10 mouse cellular contexts compared by ENCODE assay signal in genomic region chr6:100381046-100381445, GRCm38 (mm10).
A peak's percentile ranks its signal among the peaks of the same experiment; 100 is the strongest.
DNase-seq lines count a peak whose midpoint lies in the region; ATAC-seq and TF ChIP-seq lines count a peak whose summit lies in the region.
"Had no signal": no experiment of that assay in that cellular context is flagged by ENCODE, and none has a peak within 500 bp of the region (broad histone marks: within the 10 kb centered on the region; RNA-seq: fewer than 3 reads in every experiment).

No protein-coding gene starts in this region.

- no peaks in the 10 kb centered on the region for H3K79me2 ChIP-seq in liver, adult 2 months (ENCODE audit: control insufficient read depth, insufficient read depth, low read length)

- no peak overlapping the region for H3K9ac ChIP-seq in liver, adult 2 months (ENCODE audit: low read depth, low read length)
- no peak overlapping the region for H3K9ac ChIP-seq in liver, embryonic 12.5 days
- H3K9ac ChIP-seq: lung, embryonic 15.5 days had no signal

- peak; percentile 11 for DNase-seq in liver, adult 2 months (ENCODE audit: extremely low read depth, low read depth, low spot score)
- DNase-seq in c-Kit-positive CD71-negative TER-119-negative erythroid progenitor cells, embryonic 14.5 days (ENCODE audit: low read depth): peak; percentile 45
- peak; percentile 36 to 46 for DNase-seq in monocyte, adult 2 months (ENCODE audit: low read depth in 1 of 2, low spot score in 2 of 2)
- no peak for DNase-seq in adrenal gland, adult 8-10 months
- no peak for DNase-seq in frontal cortex, adult 2 months (ENCODE audit: extremely low spot score in 1 of 2, low spot score in 1 of 2)
- DNase-seq: heart, postnatal 36 days had no signal

- H3K4me1 ChIP-seq in liver, adult 2 months (ENCODE audit: control insufficient read depth, insufficient read depth, low read length): peaks cover 1% of the 10 kb centered on the region; the same call in 1 of the 2 replicates
- peaks cover 8% of the 10 kb centered on the region; the same call in 1 of the 2 replicates for H3K4me1 ChIP-seq in liver, embryonic 12.5 days
- H3K4me1 ChIP-seq in E14TG2a.4 (replicated peaks; ENCODE audit: low read depth, low read length): peaks cover 91% of the 10 kb centered on the region

- 84% methylated on average over 5 of the region's 5 CpGs for WGBS in liver, adult 2 months
- 39% methylated on average over 5 of the region's 5 CpGs for WGBS in liver, embryonic 12.5 days (ENCODE audit: insufficient replicate concordance)

- no peak overlapping the region for H3K27ac ChIP-seq in liver, adult 2 months (replicated peaks; ENCODE audit: insufficient read depth, low read depth, low read length)
- no peak overlapping the region for H3K27ac ChIP-seq in liver, embryonic 12.5 days
- H3K27ac ChIP-seq: left cerebral cortex, adult 2 months; lung, embryonic 15.5 days had no signal

- H3K27me3 ChIP-seq in liver, adult 2 months (ENCODE audit: control insufficient read depth, insufficient read depth, low read length): no peaks in the 10 kb centered on the region
- H3K27me3 ChIP-seq in liver, embryonic 12.5 days (replicated peaks): peaks cover 12% of the 10 kb centered on the region; the same call in 1 of the 2 replicates
- H3K27me3 ChIP-seq in E14TG2a.4 (ENCODE audit: insufficient read depth, low read length): no peaks in the 10 kb centered on the region
- H3K27me3 ChIP-seq: lung, embryonic 15.5 days had no signal

- H3K36me3 ChIP-seq in liver, adult 2 months (ENCODE audit: control insufficient read depth, insufficient read depth, low read length): no peaks in the 10 kb centered on the region
- H3K36me3 ChIP-seq in liver, embryonic 12.5 days: no peaks in the 10 kb centered on the region
- H3K36me3 ChIP-seq in E14TG2a.4 (ENCODE audit: insufficient read depth, low read length): no peaks in the 10 kb centered on the region
- H3K36me3 ChIP-seq: lung, embryonic 15.5 days had no signal

- no peak for TF ChIP-seq POLR2A in liver, adult 2 months (IDR thresholded peaks at IDR 0.05; ENCODE audit: extremely low read depth, insufficient read depth, low read length)

- H3K4me2 ChIP-seq in liver, embryonic 12.5 days: no peak overlapping the region
- H3K4me2 ChIP-seq: lung, embryonic 15.5 days had no signal

- no peaks in the 10 kb centered on the region for H3K9me3 ChIP-seq in liver, embryonic 12.5 days (replicated peaks)
- H3K9me3 ChIP-seq in E14TG2a.4 (ENCODE audit: low read length): no peaks in the 10 kb centered on the region
- H3K9me3 ChIP-seq: lung, embryonic 15.5 days had no signal

- H3K4me3 ChIP-seq in liver, adult 2 months (ENCODE audit: insufficient read depth, low read depth, low read length): no peak overlapping the region
- H3K4me3 ChIP-seq in liver, embryonic 12.5 days: no peak overlapping the region
- peak overlapping the region; percentile 45; the same call in 1 of the 2 replicates for H3K4me3 ChIP-seq in E14TG2a.4 (replicated peaks; ENCODE audit: low read length)
- H3K4me3 ChIP-seq: left cerebral cortex, adult 2 months; lung, embryonic 15.5 days had no signal

- no peak for TF ChIP-seq CTCF in liver, adult 2 months (IDR thresholded peaks at IDR 0.05; ENCODE audit: low read depth, low read length)
- no peak for TF ChIP-seq CTCF in E14TG2a.4 (conservative IDR thresholded peaks at IDR 0.05; ENCODE audit: low read length)

- no peak for ATAC-seq in liver, embryonic 12.5 days

Comparison
In these comparisons a context has a peak if more than half of its experiments do, and no peak if none do; other contexts are left out.
1. DNase-seq: peak in liver, adult 2 months (single experiment), c-Kit-positive CD71-negative TER-119-negative erythroid progenitor cells, embryonic 14.5 days (single experiment) and monocyte, adult 2 months (2 of 2); none in adrenal gland, adult 8-10 months (single experiment) and frontal cortex, adult 2 months (0 of 2).